Mouse (Mus musculus) cerebellum, postnatal 4 days (tissue): ENCODE data around the gene Nme9.

Experiments used
- DNase-seq, 2 experiments: peaks; one replicate each; pipeline ENCODE4 v3.0.0; 2022; ENCODE audit warnings: low spot score in 2 of 2, mixed read lengths in 1 of 2

Nme9 gene

DNA sequence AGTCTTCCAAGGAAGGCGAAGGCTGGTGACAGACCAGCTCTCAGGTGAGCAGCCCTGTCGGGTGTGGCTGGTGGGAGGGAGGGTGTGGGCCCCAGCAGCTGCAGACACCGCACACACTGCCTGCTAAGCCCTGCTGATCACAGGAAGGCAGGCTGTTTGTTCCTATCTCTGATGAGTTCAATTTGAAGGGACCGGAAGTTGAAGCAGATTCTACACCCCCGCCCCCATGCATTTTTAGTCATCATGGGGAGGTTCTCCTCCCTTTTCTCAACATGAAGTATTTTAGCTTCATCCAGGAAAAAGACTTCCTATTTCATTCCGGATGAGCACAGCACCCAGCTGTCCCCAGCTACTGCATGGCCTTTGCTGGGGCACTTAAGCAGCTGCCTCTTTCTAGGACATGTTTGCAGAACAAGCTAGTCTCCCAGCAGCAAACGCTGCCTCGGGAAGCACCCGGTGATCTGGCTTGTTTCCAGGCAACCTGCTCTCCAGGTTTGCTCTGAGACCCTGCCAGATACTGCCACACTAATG lies 28.0 kb downstream of the Nme9 start:
- no peak for DNase-seq

DNA sequence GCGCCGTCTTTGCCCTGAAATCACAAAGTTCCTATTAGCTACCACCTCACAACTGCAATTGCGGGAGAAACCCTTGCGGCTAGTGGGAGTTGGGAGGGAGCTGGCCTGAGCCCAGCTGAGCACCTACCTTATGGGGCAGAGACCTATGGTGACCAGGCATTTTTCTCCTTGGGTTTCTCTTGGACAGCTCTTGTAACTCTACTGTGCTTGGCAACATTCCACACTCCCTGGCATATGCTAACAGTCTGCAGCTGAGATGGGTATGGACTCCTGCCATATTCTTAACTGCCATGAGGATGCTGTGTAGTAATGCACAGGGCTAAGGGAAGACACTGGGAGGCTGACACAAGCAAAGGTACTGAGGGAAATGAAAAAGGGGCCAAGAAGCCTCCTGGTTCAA lies 29.5 kb downstream of the Nme9 start:
- DNase-seq = peak in 1 of 2 experiments; percentile 27

DNA sequence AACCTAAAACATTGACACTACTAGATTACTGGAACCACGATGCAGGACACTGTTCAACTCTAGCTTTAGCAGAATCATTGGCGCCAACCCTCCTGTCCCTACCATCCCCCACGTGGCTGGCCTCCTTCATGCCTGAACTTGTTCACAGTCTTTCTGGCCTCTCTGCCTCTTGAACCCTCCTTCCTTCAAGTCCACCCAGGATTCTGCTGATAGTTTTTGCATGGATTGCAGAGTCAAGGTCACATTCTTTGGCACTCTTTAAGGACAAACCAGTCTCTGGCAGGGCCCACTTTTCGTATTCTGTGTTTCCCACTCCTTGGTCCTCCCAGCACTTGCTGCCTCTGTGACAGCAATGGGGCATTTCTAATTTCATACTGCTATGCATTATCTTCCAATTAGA lies 31.9 kb downstream of the Nme9 start:
- no peak for DNase-seq

DNA sequence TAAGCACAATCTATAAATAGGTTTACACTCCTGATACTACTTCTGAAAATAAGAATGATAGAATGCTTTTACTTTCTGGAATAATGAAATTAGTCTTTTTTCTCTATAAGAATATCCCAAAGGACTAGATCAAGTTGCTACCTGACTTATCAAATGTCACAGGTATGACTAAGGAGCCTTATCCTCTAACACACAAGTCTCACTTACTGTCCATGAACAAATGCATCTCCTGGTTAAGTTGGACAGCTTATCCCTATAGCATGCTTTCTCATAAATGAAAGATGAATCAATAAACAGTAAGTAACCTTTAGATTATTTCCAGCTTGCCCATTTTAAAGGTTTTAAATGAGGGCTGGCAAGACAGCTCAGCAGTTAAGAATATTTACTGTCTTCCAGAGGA lies 33.4 kb downstream of the Nme9 start:
- no peak for DNase-seq

DNA sequence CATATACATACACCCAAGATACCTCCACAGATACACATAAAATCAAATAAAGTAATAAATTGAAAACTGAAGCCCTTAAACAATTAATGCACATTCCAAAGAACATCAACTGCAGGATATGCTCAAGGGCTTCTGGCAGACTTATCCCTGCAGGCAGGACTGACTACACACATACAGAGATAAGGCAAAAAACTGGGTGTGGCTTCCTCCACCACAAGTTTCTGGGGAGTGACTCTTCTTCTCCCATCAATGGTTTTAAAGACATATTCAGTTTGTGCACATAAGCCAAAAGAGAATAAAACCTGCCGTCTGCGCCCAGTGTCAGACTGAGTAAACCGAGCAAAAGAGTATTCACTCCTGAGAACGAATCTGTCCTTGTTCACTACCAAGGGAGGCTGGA lies 33.9 kb downstream of the Nme9 start:
- DNase-seq = no peak

DNA sequence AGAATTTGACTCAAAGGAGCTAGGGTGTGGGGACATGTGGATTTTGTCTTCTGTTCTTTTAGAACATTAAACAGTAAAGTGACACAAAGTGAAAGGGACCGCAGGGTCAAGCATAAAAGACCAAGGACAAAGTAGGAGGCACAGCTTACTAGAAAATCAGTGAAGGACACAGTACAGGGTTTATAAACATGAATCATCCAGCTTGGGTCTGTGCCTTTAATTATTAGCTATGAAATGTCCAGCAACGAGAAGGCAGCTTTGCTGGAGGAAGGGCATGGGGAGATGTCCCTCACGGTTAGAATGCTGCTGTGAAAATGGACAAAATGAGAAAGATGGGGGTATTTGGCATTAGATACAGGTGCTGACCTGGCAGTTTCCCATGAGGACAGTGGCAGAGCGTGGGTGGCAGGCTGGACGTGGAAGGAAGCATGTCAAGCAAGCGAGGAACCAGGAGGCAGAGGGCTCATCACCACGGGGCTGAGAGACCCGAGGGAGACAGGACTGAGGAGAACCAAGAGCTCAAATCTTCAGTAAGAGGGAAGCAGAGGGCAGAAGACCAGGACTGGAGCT lies 35.9 kb downstream of the Nme9 start:
- no peak for DNase-seq

DNA sequence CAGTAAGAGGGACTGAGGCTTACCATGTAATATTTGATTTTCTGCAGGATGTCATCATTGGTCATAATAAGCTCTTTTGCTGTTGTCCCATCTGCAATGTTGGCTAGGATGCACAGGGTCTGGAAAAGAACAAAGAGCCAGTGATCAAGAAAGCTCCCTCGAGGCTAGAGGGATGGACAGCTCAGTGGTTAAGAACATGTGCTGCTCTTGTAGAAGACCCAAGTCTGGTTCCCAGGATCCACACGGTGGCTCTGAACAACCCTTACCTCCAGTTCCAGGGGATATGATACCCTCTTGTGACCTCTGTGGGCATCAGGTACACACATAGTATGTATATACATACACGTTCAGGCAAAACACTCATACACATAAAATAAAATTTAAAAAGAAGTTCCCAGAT lies 36.6 kb downstream of the Nme9 start:
- DNase-seq = no peak

DNA sequence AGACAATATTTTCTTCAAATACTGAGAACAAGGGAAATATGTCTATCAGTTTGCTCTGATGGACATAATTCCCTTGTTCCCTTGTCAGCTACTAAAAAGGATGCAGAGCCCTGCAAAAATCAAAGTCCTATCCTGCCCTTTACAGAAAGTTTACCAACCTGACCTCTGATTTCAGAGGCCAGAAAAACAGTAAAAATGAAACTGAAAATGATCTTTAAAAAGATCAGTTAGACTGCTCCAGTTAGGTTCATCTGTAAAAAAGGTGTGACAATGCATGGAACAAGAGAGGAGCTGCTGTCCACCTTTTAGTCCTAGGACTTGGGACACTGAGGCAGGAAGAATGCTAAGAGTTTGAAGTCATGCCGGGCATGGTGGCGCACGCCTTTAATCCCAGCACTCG lies 39.8 kb downstream of the Nme9 start:
- DNase-seq = no peak

DNA sequence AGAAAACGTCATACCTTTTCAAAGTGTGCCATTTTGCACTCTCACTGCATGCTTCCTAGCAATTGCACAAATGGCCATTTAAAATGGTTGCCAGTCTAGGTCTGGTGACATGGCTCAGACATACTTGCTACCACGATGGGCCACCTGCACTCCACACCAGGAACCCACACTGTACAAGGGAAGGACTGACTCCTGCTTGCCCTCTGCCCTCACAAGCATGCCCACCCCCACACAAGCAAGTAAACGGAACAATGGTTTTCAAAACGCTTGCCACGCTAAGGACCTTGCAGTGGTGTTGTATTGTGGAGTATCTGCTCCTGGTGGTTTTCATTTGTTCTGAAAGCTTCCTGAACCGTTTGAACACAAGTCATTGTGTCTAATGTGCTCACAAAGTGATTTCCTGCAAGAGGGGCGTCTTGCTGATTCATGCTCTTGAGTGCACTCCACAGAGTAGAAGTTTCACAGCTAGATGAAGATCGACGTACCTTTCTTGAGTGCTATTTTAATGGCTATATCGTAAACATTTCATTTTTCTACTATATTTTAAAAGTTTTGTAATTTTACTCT lies 41.4 kb downstream of the Nme9 start:
- no peak for DNase-seq

DNA sequence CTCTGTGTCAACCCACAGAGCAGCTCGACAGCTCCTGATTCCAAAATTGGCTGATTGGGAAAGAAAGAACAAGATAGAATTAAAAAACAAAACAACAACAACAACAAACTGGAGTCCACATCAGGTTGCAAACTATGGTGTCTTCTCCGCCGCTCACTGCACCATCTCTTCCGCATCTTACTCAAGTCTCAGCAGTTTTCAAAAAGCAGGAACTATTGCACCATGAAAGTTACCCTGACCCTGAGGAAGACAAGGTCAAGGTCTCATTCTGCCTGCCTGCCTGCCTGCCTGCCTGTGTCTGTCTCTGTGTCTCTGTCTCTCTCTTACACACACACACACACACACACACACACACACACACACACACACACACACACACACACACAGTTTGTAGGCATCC lies 48.1 kb downstream of the Nme9 start:
- DNase-seq = no peak

DNA sequence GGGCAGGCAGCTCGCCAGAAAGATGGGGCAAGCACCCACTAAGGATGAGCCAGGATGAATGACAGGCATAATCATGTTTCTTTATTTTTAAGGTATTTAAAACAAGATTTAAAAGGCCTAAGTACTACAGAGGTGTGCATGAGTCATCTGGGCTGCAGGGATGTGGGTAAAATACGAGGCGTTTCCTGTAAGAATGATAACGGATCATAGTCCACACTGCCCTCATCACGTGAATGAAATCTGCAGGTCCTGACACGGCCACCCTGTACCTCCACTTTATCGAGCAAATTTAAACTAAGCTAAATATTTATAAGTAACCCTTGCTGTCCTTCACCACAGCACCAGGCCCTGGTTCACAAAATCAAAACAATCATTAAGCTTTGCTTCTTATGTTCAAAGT lies 54.6 kb downstream of the Nme9 start:
- DNase-seq = no peak
